Mouse (Mus musculus) forebrain, embryonic 13.5 days (tissue): Measurements from ENCODE around the gene Mthfd2. TPM values are rescaled to one million over a fixed set of nuclear protein-coding genes. Genes with fewer than 3 reads are reported as not detected.

Experiments used
- ATAC-seq: fragments of 200-750 bp; cut with Nextera tagmentation; 2 replicates; pipeline ENCODE4 v1.8.0; 2017
- H3K27ac ChIP-seq: fragments of 300-500 bp; sonication (generic); 2 replicates; pipeline ENCODE4 v1.5.1; 2015; ENCODE audit warnings: inconsistent platforms, mild to moderate bottlenecking, moderate library complexity
- H3K27me3 ChIP-seq: fragments of 300-500 bp; sonication (generic); 2 replicates; pipeline ENCODE4 v1.6.1; 2015; ENCODE audit warnings: mild to moderate bottlenecking, inconsistent platforms
- H3K36me3 ChIP-seq: fragments of 300-500 bp; sonication (generic); 2 replicates; pipeline ENCODE4 v1.6.1; 2015; ENCODE audit warnings: mild to moderate bottlenecking, inconsistent platforms; ENCODE audit not compliant: poor library complexity, severe bottlenecking
- H3K4me1 ChIP-seq: fragments of 300-500 bp; sonication (generic); 2 replicates; pipeline ENCODE4 v1.6.1; 2015; ENCODE audit warnings: inconsistent platforms
- H3K4me2 ChIP-seq: fragments of 300-500 bp; sonication (generic); 2 replicates; pipeline ENCODE4 v1.6.1; 2015; ENCODE audit warnings: inconsistent platforms, mild to moderate bottlenecking, moderate library complexity
- H3K4me3 ChIP-seq: fragments of 300-500 bp; sonication (generic); 2 replicates; pipeline ENCODE4 v1.5.1; 2015; ENCODE audit warnings: mild to moderate bottlenecking, inconsistent platforms
- H3K9ac ChIP-seq: fragments of 300-500 bp; sonication (generic); 2 replicates; pipeline ENCODE4 v1.6.1; 2015; ENCODE audit warnings: mild to moderate bottlenecking, inconsistent platforms
- H3K9me3 ChIP-seq: fragments of 300-500 bp; sonication (generic); replicated peaks from 2 replicates; pipeline ENCODE4 v1.6.1; 2016; ENCODE audit warnings: inconsistent platforms
- WGBS: fragments of 180-500 bp; shearing (Covaris S2); methylation state at CpG from one replicate; pipeline ENCODE4 v1.1.7; 2015; 5-methylcytosine and 5-hydroxymethylcytosine counted together
- polyA plus RNA-seq: library from polyadenylated mRNA; unstranded; fragments of >200 nt; fragmentation: Nextera tagmentation; extraction: Ambion mirVana; gene quantifications from 2 replicates; pipeline ENCODE4 v1.2.1, GENCODE M21; 2015

The Mthfd2 gene
- 29.4 and 32.5 TPM in 2 replicates for polyA plus RNA-seq

GRCm38 (mm10) chr6:83325525-83326393 lies at the start of gene Mthfd2, which contains the start of gene Mob1a:
Gene Mthfd2, minus strand, starts transcription at chr6:83325908.
Gene Mob1a, plus strand, starts transcription at chr6:83326016.
- 1% methylated on average over 64 of the region's 65 CpGs for WGBS
- Histone ChIP-seq H3K27me3 (no peaks in the 10 kb centered on the region), H3K27ac (peak within 1 kb of the TSS; percentile 86), H3K9ac (peak within 1 kb of the TSS; percentile 95), H3K9me3 (no peaks in the 10 kb centered on the region), H3K4me3 (peak within 1 kb of the TSS; percentile 71), H3K36me3 (peaks cover 16% of the 10 kb centered on the region), H3K4me1 (peaks cover 17% of the 10 kb centered on the region), H3K4me2 (peak within 1 kb of the TSS; percentile 84)
- peak; percentile 99 for ATAC-seq

GRCm38 (mm10) chr6:83373704-83374300 lies 48.1 kb upstream of the Mthfd2 start:
- no peaks in the 10 kb centered on the region for H3K27me3 ChIP-seq
- H3K9me3 ChIP-seq, result no peaks in the 10 kb centered on the region
- H3K36me3 ChIP-seq, result peaks cover 100% of the 10 kb centered on the region
- no peak overlapping the region for H3K4me3 ChIP-seq
- H3K27ac ChIP-seq, result no peak overlapping the region
- no peak overlapping the region for H3K9ac ChIP-seq
- 83% methylated on average over 9 of the region's 9 CpGs for WGBS
- H3K4me1 ChIP-seq, result no peaks in the 10 kb centered on the region
- no peak overlapping the region for H3K4me2 ChIP-seq
- ATAC-seq, result no peak

- Histone ChIP-seq H3K9me3 (no peaks in the 10 kb centered on the region), H3K27me3 (no peaks in the 10 kb centered on the region), H3K4me1 (no peaks in the 10 kb centered on the region), H3K9ac (no peak overlapping the region), H3K27ac (no peak overlapping the region), H3K36me3 (peaks cover 99% of the 10 kb centered on the region), H3K4me2 (no peak overlapping the region), H3K4me3 (no peak overlapping the region)
- WGBS, result 88% methylated on average over 3 of the region's 3 CpGs
- no peak for ATAC-seq
Observed at GRCm38 (mm10) chr6:83371350-83371749, 45.6 kb upstream of the Mthfd2 start.

DNA sequence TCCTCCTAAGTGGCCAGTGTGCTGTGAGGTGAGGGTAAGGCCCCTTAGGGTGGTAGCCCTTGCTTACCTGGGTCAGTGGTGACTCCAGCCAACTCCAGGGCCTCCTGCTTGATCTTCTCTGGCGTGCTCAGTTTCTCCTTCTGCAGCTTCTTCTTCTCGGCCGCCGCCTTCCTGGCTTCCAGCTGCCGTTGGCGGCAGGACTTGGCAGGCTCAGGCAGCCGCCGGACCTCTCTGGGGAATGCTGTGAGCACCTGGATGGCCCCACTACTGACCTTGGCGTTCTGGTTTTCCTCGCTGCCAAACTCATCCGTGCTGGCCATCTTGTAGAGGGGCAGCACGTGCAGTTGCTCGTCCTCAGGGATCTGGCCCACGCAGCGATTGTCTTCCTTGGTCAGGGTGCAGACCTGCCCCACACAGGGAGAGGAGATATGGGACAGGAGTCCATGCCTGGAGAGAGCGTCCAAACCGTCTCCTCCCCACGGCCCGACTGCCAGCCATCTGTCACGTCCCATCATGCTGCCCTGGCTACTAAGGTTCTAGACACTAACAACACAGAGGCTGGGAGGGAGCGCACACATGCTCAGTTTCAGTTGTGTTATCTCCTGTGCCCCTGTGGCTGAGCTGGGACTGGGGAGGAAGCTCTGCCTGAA lies 44.7 kb upstream of the Mthfd2 start:
- H3K36me3 ChIP-seq, result peaks cover 93% of the 10 kb centered on the region
- 94% methylated on average over 21 of the region's 21 CpGs for WGBS

GRCm38 (mm10) chr6:83363075-83363474 lies 37.4 kb upstream of the Mthfd2 start:
- Histone ChIP-seq H3K9ac (no peak overlapping the region), H3K27me3 (no peaks in the 10 kb centered on the region), H3K4me2 (no peak overlapping the region), H3K9me3 (no peaks in the 10 kb centered on the region), H3K27ac (no peak overlapping the region), H3K4me3 (no peak overlapping the region), H3K36me3 (peaks cover 78% of the 10 kb centered on the region), H3K4me1 (no peaks in the 10 kb centered on the region)
- 91% methylated on average over 12 of the region's 12 CpGs for WGBS
- no peak for ATAC-seq

More for the DNA sequence above, 44.7 kb upstream of the Mthfd2 start:
- Histone ChIP-seq H3K9me3 (no peaks in the 10 kb centered on the region), H3K27me3 (no peaks in the 10 kb centered on the region), H3K9ac (no peak overlapping the region), H3K4me1 (no peaks in the 10 kb centered on the region), H3K4me2 (no peak overlapping the region), H3K27ac (no peak overlapping the region), H3K4me3 (no peak overlapping the region)
- ATAC-seq, result no peak

DNA sequence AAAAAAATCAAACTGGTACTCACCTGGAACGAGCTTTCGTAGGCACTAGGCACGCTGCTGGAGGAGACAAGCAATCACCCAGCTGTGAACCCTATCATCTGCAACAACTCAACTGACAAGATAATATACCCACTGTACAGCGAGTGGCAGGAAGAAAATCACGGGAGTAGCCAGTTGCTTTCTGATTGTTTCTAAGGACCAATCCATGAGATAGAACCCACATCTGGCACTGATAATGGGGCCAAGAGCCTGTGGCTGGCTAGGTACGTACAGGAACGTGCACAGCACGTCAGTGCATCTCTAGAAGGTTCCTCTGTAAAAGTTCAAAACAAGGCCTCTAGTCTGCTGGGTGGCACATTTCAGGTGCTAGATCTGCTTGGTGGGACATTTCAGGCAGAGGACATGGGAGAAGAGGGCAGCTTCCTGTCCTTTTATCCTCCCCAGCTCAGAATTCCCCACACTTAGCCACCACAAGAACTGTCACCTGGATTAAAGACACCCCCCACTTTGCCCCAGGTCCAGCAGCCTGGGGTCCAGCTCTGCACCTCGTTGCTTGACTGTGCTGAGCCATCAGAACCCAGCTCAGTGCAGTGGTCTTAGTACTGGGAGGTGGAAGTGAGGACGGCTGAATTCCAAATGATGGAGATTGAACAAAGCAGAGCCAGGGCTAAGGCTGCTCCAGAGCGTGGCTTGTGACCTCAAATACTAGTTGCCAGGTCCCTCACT lies 36.0 kb upstream of the Mthfd2 start:
- Histone ChIP-seq H3K27ac (no peak overlapping the region), H3K36me3 (peaks cover 71% of the 10 kb centered on the region), H3K4me2 (no peak overlapping the region), H3K9ac (no peak overlapping the region), H3K4me1 (no peaks in the 10 kb centered on the region), H3K27me3 (no peaks in the 10 kb centered on the region), H3K4me3 (no peak overlapping the region), H3K9me3 (no peaks in the 10 kb centered on the region)
- ATAC-seq, result no peak
- 89% methylated on average over 11 of the region's 11 CpGs for WGBS

GRCm38 (mm10) chr6:83357436-83357835 lies 31.7 kb upstream of the Mthfd2 start:
- Histone ChIP-seq H3K4me1 (no peaks in the 10 kb centered on the region), H3K9ac (no peak overlapping the region), H3K9me3 (no peaks in the 10 kb centered on the region), H3K27me3 (no peaks in the 10 kb centered on the region), H3K27ac (no peak overlapping the region), H3K4me2 (no peak overlapping the region), H3K4me3 (no peak overlapping the region), H3K36me3 (peaks cover 72% of the 10 kb centered on the region)
- ATAC-seq, result no peak
- 95% methylated on average over 10 of the region's 10 CpGs for WGBS

DNA sequence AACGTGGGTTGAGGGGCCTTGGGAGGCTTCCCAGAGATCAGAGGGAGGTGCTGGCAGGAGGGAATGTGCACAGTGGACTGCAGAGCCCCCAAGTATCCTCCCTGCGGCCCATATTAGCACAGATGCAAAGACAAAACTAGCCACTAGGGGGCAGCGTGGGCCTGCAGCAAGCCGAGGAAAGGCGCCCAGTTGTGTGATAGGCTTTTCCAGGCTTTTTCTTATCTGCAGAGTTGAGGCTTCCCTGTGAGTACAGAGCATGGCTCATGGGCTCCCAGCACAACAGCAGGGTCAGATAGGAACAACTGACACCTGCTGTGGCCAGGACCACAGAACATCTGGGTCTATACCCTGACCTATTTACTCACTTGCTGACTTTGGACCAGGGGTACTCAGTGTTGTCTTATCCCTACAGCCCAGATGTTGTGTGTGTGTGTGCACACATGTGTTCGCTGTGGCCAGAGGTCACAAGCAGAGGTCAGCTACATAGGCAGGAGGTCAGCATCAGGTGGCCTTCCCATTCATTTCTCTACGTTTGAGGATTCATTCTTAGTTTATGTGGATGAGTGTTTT lies 30.9 kb upstream of the Mthfd2 start:
- no peak overlapping the region for H3K4me2 ChIP-seq
- no peak overlapping the region for H3K4me3 ChIP-seq
- 25% methylated on average over 7 of the region's 7 CpGs for WGBS
- no peaks in the 10 kb centered on the region for H3K4me1 ChIP-seq
- peak; percentile 73 for ATAC-seq
- no peak overlapping the region for H3K27ac ChIP-seq
- peaks cover 67% of the 10 kb centered on the region for H3K36me3 ChIP-seq
- H3K9me3 ChIP-seq, result no peaks in the 10 kb centered on the region
- no peaks in the 10 kb centered on the region for H3K27me3 ChIP-seq
- H3K9ac ChIP-seq, result no peak overlapping the region

DNA sequence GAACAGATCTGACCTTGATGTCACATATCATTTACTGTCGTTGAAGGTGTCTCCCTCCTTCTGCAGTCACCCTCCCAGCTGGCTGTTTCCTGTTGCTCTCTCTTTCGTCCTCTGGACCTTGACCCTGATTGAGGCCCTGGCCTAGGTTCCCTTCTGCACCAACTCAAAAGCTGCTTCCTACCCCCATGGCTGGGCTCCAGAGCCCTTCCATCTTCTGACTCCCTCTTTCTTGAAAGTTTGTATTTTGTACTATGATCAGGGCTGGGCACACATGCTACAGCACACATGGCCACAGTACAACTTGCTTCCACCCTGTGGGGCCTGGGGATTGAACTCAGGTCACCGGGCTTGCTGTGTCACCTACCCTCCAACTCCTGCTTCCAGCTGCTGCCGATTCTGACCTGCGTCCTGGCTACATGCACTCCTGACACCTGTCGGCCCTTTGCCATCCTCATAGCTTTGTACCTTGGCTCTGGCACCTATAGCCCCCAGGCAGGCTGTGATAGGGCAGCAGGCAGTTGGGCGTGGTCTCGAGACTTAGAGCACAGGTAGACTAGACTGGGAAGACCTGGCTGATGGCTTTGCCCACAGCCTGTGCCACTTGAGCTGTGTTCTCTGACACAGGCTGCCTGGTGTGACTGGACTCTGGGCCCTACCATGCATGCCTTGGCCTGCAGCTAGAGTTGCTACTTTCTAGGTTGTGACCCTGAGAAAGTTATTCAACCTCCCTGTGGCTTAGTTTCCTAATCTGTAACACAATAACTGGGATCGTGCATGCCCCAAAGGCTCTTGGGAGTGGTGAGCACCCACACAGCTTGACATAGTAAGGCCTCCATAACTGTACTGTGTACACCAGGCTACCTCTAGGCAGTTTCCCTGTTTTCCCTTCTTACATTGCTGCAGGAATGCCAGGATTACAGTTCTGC lies 29.4 kb upstream of the Mthfd2 start:
- H3K4me1 ChIP-seq, result peaks cover 6% of the 10 kb centered on the region
- H3K36me3 ChIP-seq, result peaks cover 52% of the 10 kb centered on the region
- no peak overlapping the region for H3K4me2 ChIP-seq

GRCm38 (mm10) chr6:83352666-83353410 lies 27.1 kb upstream of the Mthfd2 start:
- WGBS, result 94% methylated on average over 24 of the region's 24 CpGs

More for the DNA sequence above, 29.4 kb upstream of the Mthfd2 start:
- Histone ChIP-seq H3K9me3 (no peaks in the 10 kb centered on the region), H3K27ac (no peak overlapping the region), H3K4me3 (no peak overlapping the region), H3K9ac (no peak overlapping the region), H3K27me3 (no peaks in the 10 kb centered on the region)
- no peak for ATAC-seq
- 91% methylated on average over 9 of the region's 9 CpGs for WGBS

More at GRCm38 (mm10) chr6:83352666-83353410, 27.1 kb upstream of the Mthfd2 start:
- Histone ChIP-seq H3K9me3 (no peaks in the 10 kb centered on the region), H3K4me1 (peaks cover 16% of the 10 kb centered on the region), H3K27me3 (no peaks in the 10 kb centered on the region), H3K4me3 (no peak overlapping the region), H3K27ac (no peak overlapping the region), H3K4me2 (no peak overlapping the region), H3K9ac (no peak overlapping the region), H3K36me3 (peaks cover 33% of the 10 kb centered on the region)
- no peak for ATAC-seq
